Mouse (Mus musculus): Measurements from ENCODE around the gene Slc29a1.

DNA sequence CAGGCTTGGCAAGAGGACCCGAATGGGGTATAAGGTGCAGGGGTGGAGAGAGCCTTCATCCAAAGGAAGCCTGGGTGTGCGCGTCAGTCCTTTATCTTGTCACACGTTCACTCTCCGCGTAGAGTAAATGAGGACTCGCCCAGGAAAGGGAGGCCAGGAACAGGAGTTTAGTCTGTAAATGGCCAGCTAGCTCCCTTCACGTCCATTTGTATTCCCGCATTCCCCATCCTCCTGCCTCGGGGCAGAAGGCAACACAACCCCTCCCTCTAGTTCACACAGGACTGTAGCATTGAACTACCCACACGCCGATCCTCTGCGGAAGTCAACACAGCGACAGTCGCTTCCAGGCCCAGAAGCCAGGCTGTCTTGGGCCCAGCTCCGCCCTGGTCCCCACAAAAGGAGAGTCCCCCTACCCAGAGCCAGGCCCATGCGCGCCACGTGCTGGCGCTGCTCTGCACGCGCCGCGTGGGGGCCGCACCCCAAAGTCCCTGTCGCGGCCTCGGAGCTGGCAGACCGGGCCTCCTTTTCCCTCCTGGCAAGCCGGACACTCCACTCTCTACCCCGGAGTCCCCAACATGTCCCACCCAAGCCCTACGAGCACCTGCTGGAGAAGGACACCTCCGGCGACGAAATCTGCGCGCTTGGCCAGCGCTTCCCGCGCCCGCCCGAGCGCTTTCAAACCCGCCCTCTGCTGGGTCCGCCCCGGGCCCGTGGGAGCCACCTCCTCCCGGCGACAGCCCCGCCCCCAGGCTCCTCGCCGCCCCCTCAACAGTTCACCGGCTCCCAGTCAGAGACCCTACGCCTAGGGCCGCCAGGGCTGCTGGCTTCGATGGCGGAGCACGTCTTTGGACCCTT, 4.3 kb downstream of the Slc29a1 start:
- TF ChIP-seq POLR2A (IDR thresholded peaks at IDR 0.05; ENCODE audit: insufficient read depth, low read depth, low read length) (peak; percentile 29; the same call in 1 of the 2 replicates), CTCF (IDR thresholded peaks at IDR 0.05; ENCODE audit: insufficient read depth, low read depth, low read length) (no peak)
